Mouse (Mus musculus) hindbrain, embryonic 10.5 days (tissue): ENCODE data around the gene Ccdc162. TPM values are rescaled to one million over a fixed set of nuclear protein-coding genes. Genes with fewer than 3 reads are reported as not detected.

Experiments used
- DNase-seq: peaks from one replicate; pipeline ENCODE4 v3.0.0-alpha.2; 2017; ENCODE audit warnings: low spot score
- H3K27ac ChIP-seq: fragments of 300-500 bp; sonication (generic); 2 replicates; pipeline ENCODE4 v1.5.1; 2016; ENCODE audit warnings: mild to moderate bottlenecking, moderate library complexity
- H3K27me3 ChIP-seq: fragments of 300-500 bp; sonication (generic); 2 replicates; pipeline ENCODE4 v1.6.1; 2016; ENCODE audit warnings: mild to moderate bottlenecking; ENCODE audit not compliant: poor library complexity, insufficient read depth, severe bottlenecking
- H3K36me3 ChIP-seq: fragments of 300-500 bp; sonication (generic); 2 replicates; pipeline ENCODE4 v1.6.1; 2016; ENCODE audit warnings: mild to moderate bottlenecking, moderate library complexity
- H3K4me1 ChIP-seq: fragments of 300-500 bp; sonication (generic); replicated peaks from 2 replicates; pipeline ENCODE4 v1.6.1; 2016; ENCODE audit warnings: mild to moderate bottlenecking
- H3K4me3 ChIP-seq: fragments of 300-500 bp; sonication (generic); 2 replicates; pipeline ENCODE4 v1.5.1; 2016; ENCODE audit warnings: mild to moderate bottlenecking, moderate library complexity
- H3K9me3 ChIP-seq: fragments of 300-500 bp; sonication (generic); 2 replicates; pipeline ENCODE4 v1.6.1; 2016; ENCODE audit warnings: mild to moderate bottlenecking, moderate library complexity
- WGBS: fragments of 180-500 bp; shearing (Covaris S2); methylation state at CpG from one replicate; pipeline ENCODE4 v1.1.7; 2016; 5-methylcytosine and 5-hydroxymethylcytosine counted together
- polyA plus RNA-seq: library from polyadenylated mRNA; unstranded; fragments of >200 nt; fragmentation: Nextera tagmentation; extraction: Ambion mirVana; gene quantifications from 2 replicates; pipeline ENCODE4 v1.2.1, GENCODE M21; 2016

Gene Ccdc162
- polyA plus RNA-seq, 1 experiment from 2014 or later = 0.51 TPM

DNA sequence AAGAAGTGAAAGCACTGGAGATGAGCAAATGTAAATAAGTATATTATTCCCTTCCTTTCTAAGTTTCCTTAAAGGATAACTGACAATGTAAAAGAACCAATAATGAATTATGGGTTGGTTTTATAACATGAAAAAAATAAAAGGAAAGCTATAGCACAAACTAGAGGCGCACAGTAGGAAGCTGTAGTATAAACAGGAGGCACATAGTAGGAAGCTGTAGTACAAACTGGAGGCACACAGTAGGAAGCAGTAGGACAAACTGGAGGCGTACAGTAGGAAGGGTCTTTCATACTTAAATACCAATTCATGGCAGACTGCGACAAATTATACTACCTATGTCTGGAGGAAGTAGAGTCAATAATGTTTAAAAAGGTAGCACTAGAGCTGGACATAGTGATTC lies 16.8 kb upstream of the Ccdc162 start:
- Histone ChIP-seq H3K4me1 (no peaks in the 10 kb centered on the region), H3K9me3 (0 out of 2 replicates have a peak, but pooled peaks cover under 1% of the 10 kb centered on the region), H3K36me3 (peaks cover 51% of the 10 kb centered on the region), H3K27me3 (no peaks in the 10 kb centered on the region), H3K4me3 (no peak overlapping the region), H3K27ac (no peak overlapping the region)
- 95% methylated on average over 3 of the region's 3 CpGs for WGBS
- no peak for DNase-seq

GRCm38 (mm10) chr10:41731932-41732331 lies 15.5 kb upstream of the Ccdc162 start:
- H3K4me1 ChIP-seq = no peaks in the 10 kb centered on the region
- no peak overlapping the region for H3K27ac ChIP-seq
- no peaks in the 10 kb centered on the region for H3K27me3 ChIP-seq
- peaks cover 45% of the 10 kb centered on the region for H3K36me3 ChIP-seq
- WGBS = 95% methylated on average over 4 of the region's 4 CpGs
- DNase-seq = no peak
- peaks cover 5% of the 10 kb centered on the region; the same call in 1 of the 2 replicates for H3K9me3 ChIP-seq
- no peak overlapping the region for H3K4me3 ChIP-seq

DNA sequence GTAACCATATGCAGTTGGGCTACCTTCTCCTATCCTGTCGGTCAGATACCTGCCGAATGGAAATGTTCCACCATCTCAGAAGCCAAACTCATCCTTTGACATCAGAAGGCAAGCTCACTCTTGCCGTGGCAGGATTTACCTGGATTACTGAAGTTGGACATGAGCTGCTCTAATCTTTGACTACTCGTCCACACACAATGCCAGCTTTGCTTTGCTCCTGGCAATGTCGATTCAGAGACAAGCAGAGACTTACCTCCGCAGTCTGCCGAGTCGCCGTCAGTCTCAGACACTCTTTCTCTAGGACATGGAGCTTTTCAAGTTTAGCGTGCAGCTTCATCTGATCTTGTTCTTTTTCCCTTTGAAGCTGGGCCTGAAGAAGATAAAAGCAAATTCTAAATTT lies 14.3 kb upstream of the Ccdc162 start:
- DNase-seq = no peak
- H3K36me3 ChIP-seq = peaks cover 43% of the 10 kb centered on the region
- H3K4me3 ChIP-seq = no peak overlapping the region
- H3K27ac ChIP-seq = no peak overlapping the region
- 95% methylated on average over 10 of the region's 10 CpGs for WGBS
- peaks cover 5% of the 10 kb centered on the region; the same call in 1 of the 2 replicates for H3K9me3 ChIP-seq
- H3K4me1 ChIP-seq = no peaks in the 10 kb centered on the region
- H3K27me3 ChIP-seq = no peaks in the 10 kb centered on the region

DNA sequence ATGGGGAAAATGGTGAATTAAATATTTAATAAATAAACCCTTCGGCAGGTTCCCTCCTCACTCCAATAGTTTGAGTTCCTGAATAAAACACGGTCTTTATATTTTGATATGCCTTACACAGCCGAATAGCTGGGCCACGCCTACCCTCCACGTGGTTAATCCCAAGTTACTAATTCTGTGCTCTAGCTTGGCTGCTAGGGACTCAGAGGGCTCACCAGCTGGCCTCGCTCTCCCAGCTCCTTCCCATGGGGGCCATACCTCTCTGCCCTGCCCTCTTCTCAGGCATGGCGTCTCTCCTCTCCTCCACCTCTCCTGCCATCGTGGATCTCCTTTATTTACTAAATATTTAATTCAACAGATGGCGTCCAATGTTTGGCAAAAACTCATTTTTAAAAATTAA lies 9.8 kb upstream of the Ccdc162 start:
- Histone ChIP-seq H3K4me1 (no peaks in the 10 kb centered on the region), H3K27me3 (no peaks in the 10 kb centered on the region), H3K27ac (no peak overlapping the region), H3K36me3 (peaks cover 44% of the 10 kb centered on the region), H3K4me3 (no peak overlapping the region), H3K9me3 (peaks cover 5% of the 10 kb centered on the region; the same call in 1 of the 2 replicates)
- WGBS = 91% methylated on average over 9 of the region's 9 CpGs
- no peak for DNase-seq

DNA sequence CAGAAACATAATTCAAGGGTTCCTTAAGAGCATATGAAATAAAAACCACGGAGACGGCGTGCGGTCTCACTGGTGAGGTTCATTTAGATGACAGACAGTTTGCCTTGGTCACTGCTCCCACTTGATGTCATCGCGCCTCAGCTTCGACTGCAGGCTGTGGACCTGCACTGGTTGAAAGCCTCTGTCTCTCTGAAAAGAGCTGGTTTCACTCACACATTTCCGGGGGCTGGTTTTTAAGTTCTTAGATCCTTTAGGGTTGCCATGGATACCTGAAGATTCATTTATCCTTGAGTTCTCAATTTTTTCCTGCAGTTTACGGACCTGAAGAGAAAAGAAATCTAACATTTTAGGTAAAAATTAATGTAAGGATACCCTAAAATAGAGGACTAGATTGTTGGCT lies 3.2 kb upstream of the Ccdc162 start:
- H3K4me3 ChIP-seq = no peak overlapping the region
- H3K4me1 ChIP-seq = peaks cover 18% of the 10 kb centered on the region
- H3K27me3 ChIP-seq = no peaks in the 10 kb centered on the region
- H3K27ac ChIP-seq = no peak overlapping the region
- DNase-seq = no peak
- no peaks in the 10 kb centered on the region for H3K9me3 ChIP-seq
- 0 out of 2 replicates have a peak, but pooled peaks cover 11% of the 10 kb centered on the region for H3K36me3 ChIP-seq
- WGBS = 80% methylated on average over 9 of the region's 9 CpGs

GRCm38 (mm10) chr10:41715557-41715956 lies 877 bp downstream of the Ccdc162 start:
- Histone ChIP-seq H3K27me3 (no peaks in the 10 kb centered on the region), H3K27ac (no peak overlapping the region), H3K36me3 (no peaks in the 10 kb centered on the region), H3K9me3 (no peaks in the 10 kb centered on the region), H3K4me1 (peaks cover 27% of the 10 kb centered on the region), H3K4me3 (no peak overlapping the region)
- 87% methylated on average over 14 of the region's 14 CpGs for WGBS
- no peak for DNase-seq

DNA sequence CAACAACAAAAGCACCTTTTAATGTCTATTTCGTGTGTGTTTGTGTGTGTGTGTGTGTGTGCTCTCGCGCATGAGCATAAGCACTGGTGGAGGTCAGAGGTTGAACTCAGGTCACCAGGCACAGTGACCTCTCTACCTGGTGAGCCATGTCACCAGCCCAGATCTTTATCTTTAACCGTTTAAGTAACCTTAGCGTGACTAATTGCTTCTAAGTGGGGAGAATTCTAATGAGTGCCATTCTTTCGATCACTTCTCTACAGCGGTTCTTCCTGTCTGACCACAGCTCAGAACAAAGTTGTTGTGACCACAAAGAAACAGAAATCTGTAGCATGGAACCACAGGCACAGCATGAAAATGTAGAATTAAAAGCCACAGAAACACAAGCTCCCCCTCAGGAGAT lies 5.0 kb downstream of the Ccdc162 start:
- Histone ChIP-seq H3K4me1 (peaks cover 22% of the 10 kb centered on the region), H3K27me3 (no peaks in the 10 kb centered on the region), H3K27ac (no peak overlapping the region), H3K9me3 (no peaks in the 10 kb centered on the region), H3K4me3 (no peak overlapping the region), H3K36me3 (no peaks in the 10 kb centered on the region)
- DNase-seq = no peak
- 37% methylated on average over 7 of the region's 7 CpGs for WGBS

DNA sequence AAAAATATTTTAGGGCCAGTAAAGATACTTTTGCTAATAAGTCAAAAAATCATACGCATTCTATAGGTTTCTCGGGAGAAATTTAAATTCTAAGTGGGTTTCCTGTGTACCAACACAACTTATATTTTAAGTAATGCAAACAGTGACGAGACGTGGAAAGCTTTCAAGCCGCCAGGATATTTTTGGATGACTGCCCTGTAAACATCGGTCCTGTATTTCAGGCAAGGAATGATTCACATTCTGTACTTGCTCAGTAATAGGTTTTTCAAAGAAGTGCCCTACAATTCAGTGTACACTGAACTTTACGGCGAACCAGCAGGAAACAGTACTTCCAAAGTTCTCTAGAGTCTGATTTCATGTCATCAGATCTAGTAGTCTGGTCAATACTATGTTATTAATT lies 5.7 kb downstream of the Ccdc162 start:
- Histone ChIP-seq H3K27ac (no peak overlapping the region), H3K9me3 (no peaks in the 10 kb centered on the region), H3K4me3 (no peak overlapping the region), H3K36me3 (no peaks in the 10 kb centered on the region), H3K4me1 (peaks cover 15% of the 10 kb centered on the region), H3K27me3 (no peaks in the 10 kb centered on the region)
- 95% methylated on average over 8 of the region's 8 CpGs for WGBS
- no peak for DNase-seq

GRCm38 (mm10) chr10:41709341-41709740 lies 7.1 kb downstream of the Ccdc162 start:
- Histone ChIP-seq H3K27ac (no peak overlapping the region), H3K36me3 (no peaks in the 10 kb centered on the region), H3K27me3 (no peaks in the 10 kb centered on the region), H3K4me3 (no peak overlapping the region), H3K9me3 (no peaks in the 10 kb centered on the region), H3K4me1 (peaks cover 8% of the 10 kb centered on the region)
- WGBS = 94% methylated on average over 8 of the region's 8 CpGs
- DNase-seq = no peak

- WGBS = 85% methylated on average over 5 of the region's 5 CpGs
- Histone ChIP-seq H3K27me3 (no peaks in the 10 kb centered on the region), H3K36me3 (no peaks in the 10 kb centered on the region), H3K27ac (no peak overlapping the region), H3K9me3 (no peaks in the 10 kb centered on the region), H3K4me1 (no peaks in the 10 kb centered on the region), H3K4me3 (no peak overlapping the region)
- DNase-seq = no peak
These were observed 16.8 kb downstream of the Ccdc162 start for GRCm38 (mm10) chr10:41699669-41700068.

- Histone ChIP-seq H3K4me1 (no peaks in the 10 kb centered on the region), H3K9me3 (no peaks in the 10 kb centered on the region), H3K36me3 (no peaks in the 10 kb centered on the region), H3K27me3 (no peaks in the 10 kb centered on the region), H3K27ac (no peak overlapping the region), H3K4me3 (no peak overlapping the region)
- 86% methylated on average over 11 of the region's 11 CpGs for WGBS
- no peak for DNase-seq
These were observed 19.4 kb downstream of the Ccdc162 start for GRCm38 (mm10) chr10:41697040-41697439.

GRCm38 (mm10) chr10:41690978-41691377 lies 25.5 kb downstream of the Ccdc162 start:
- H3K27ac ChIP-seq = no peak overlapping the region
- peaks cover 6% of the 10 kb centered on the region; the same call in 1 of the 2 replicates for H3K27me3 ChIP-seq
- no peaks in the 10 kb centered on the region; the same call in 1 of the 2 replicates for H3K4me1 ChIP-seq
- no peak overlapping the region for H3K4me3 ChIP-seq
- peaks cover 8% of the 10 kb centered on the region; the same call in 1 of the 2 replicates for H3K9me3 ChIP-seq
- H3K36me3 ChIP-seq = no peaks in the 10 kb centered on the region
- no peak for DNase-seq
- 77% methylated on average over 4 of the region's 4 CpGs for WGBS

- Histone ChIP-seq H3K9me3 (peaks cover 8% of the 10 kb centered on the region; the same call in 1 of the 2 replicates), H3K4me3 (peak overlapping the region; percentile 57), H3K4me1 (no peaks in the 10 kb centered on the region; the same call in 1 of the 2 replicates), H3K36me3 (no peaks in the 10 kb centered on the region), H3K27ac (peak overlapping the region; percentile 50), H3K27me3 (peaks cover 14% of the 10 kb centered on the region)
- peak; percentile 66 for DNase-seq
- 24% methylated on average over 24 of the region's 24 CpGs for WGBS
These were observed 26.2 kb downstream of the Ccdc162 start for GRCm38 (mm10) chr10:41689941-41690887.
